Mouse (Mus musculus) limb, embryonic 11.5 days (tissue): ENCODE measurements around the gene Rora. TPM values are rescaled to one million over a fixed set of nuclear protein-coding genes. Genes with fewer than 3 reads are reported as not detected.

Source experiments
- ATAC-seq: fragments of 200-750 bp; cut with Nextera tagmentation; 2 replicates; pipeline ENCODE4 v1.8.0; 2017; ENCODE audit warnings: low read depth; ENCODE audit not compliant: insufficient number of reproducible peaks, low FRiP score, low TSS enrichment
- DNase-seq: peaks from one replicate; pipeline ENCODE4 v3.0.0-alpha.2; 2015; ENCODE audit warnings: low spot score
- H3K27ac ChIP-seq: fragments of 300-500 bp; sonication (generic); replicated peaks from 2 replicates; pipeline ENCODE4 v1.5.1; 2014; ENCODE audit warnings: low read depth, mild to moderate bottlenecking, low read length
- H3K27me3 ChIP-seq: fragments of 300-500 bp; sonication (generic); 2 replicates; pipeline ENCODE4 v1.6.1; 2014; ENCODE audit warnings: mild to moderate bottlenecking, low read length, mixed read lengths; ENCODE audit not compliant: control insufficient read depth, insufficient read depth
- H3K36me3 ChIP-seq: fragments of 300-500 bp; sonication (generic); 2 replicates; pipeline ENCODE4 v1.6.1; 2014; ENCODE audit warnings: mild to moderate bottlenecking, low read length, moderate library complexity, mixed read lengths; ENCODE audit not compliant: control insufficient read depth, insufficient read depth
- H3K4me1 ChIP-seq: fragments of 300-500 bp; sonication (generic); 2 replicates; pipeline ENCODE4 v1.6.1; 2014; ENCODE audit warnings: low read length, mixed read lengths; ENCODE audit not compliant: control insufficient read depth, insufficient read depth
- H3K4me2 ChIP-seq: fragments of 300-500 bp; sonication (generic); 2 replicates; pipeline ENCODE4 v1.6.1; 2014; ENCODE audit warnings: low read depth, mild to moderate bottlenecking, moderate library complexity; ENCODE audit not compliant: severe bottlenecking
- H3K4me3 ChIP-seq: fragments of 300-500 bp; sonication (generic); 2 replicates; pipeline ENCODE4 v1.5.1; 2014; ENCODE audit warnings: low read depth, low read length
- H3K9ac ChIP-seq: fragments of 300-500 bp; sonication (generic); 2 replicates; pipeline ENCODE4 v1.6.1; 2014; ENCODE audit warnings: mild to moderate bottlenecking, low read length
- H3K9me3 ChIP-seq: fragments of 300-500 bp; sonication (generic); 2 replicates; pipeline ENCODE4 v1.6.1; 2016; ENCODE audit warnings: low read length; ENCODE audit not compliant: control insufficient read depth
- WGBS: fragments of 180-500 bp; shearing (Covaris S2); extraction: QIAGEN DNeasy Blood & Tissue Kit; methylation state at CpG from one replicate; pipeline ENCODE4 v1.1.7; 2014; 5-methylcytosine and 5-hydroxymethylcytosine counted together
- polyA plus RNA-seq: library from polyadenylated mRNA; unstranded; fragments of >200 nt; fragmentation: Nextera tagmentation; extraction: Ambion mirVana; gene quantifications from 2 replicates; pipeline ENCODE4 v1.2.1, GENCODE M21; 2014

The Rora gene
- polyA plus RNA-seq, 1 experiment from 2014 or later, result 3.1 TPM

GRCm38 (mm10) chr9:69034301-69034871, 380.8 kb downstream of the Rora start:
- no peak for ATAC-seq
- no peaks in the 10 kb centered on the region for H3K36me3 ChIP-seq
- no peak overlapping the region for H3K27ac ChIP-seq
- H3K4me2 ChIP-seq, result no peak overlapping the region
- WGBS, result 92% methylated on average over 10 of the region's 10 CpGs
- no peaks in the 10 kb centered on the region for H3K4me1 ChIP-seq
- H3K9ac ChIP-seq, result no peak overlapping the region
- H3K27me3 ChIP-seq, result no peaks in the 10 kb centered on the region
- H3K9me3 ChIP-seq, result no peaks in the 10 kb centered on the region; the same call in 1 of the 2 replicates
- no peak for DNase-seq
- H3K4me3 ChIP-seq, result no peak overlapping the region

- no peaks in the 10 kb centered on the region; the same call in 1 of the 2 replicates for H3K9me3 ChIP-seq
- no peak for DNase-seq
- no peaks in the 10 kb centered on the region for H3K27me3 ChIP-seq
- 85% methylated on average over 7 of the region's 7 CpGs for WGBS
- no peak overlapping the region for H3K27ac ChIP-seq
- H3K4me2 ChIP-seq, result no peak overlapping the region
- no peaks in the 10 kb centered on the region for H3K4me1 ChIP-seq
- H3K36me3 ChIP-seq, result no peaks in the 10 kb centered on the region
- no peak for ATAC-seq
- no peak overlapping the region for H3K9ac ChIP-seq
- no peak overlapping the region for H3K4me3 ChIP-seq
These were observed 381.9 kb downstream of the Rora start for GRCm38 (mm10) chr9:69035456-69035855.

- Histone ChIP-seq H3K4me3 (no peak overlapping the region), H3K36me3 (no peaks in the 10 kb centered on the region), H3K27me3 (no peaks in the 10 kb centered on the region), H3K4me1 (no peaks in the 10 kb centered on the region), H3K27ac (no peak overlapping the region), H3K9ac (no peak overlapping the region), H3K4me2 (no peak overlapping the region), H3K9me3 (no peaks in the 10 kb centered on the region; the same call in 1 of the 2 replicates)
- ATAC-seq (no peak), DNase-seq (no peak)
- 81% methylated on average over 3 of the region's 3 CpGs for WGBS
These were observed 382.7 kb downstream of the Rora start for GRCm38 (mm10) chr9:69036296-69036695.

GRCm38 (mm10) chr9:69043920-69044613, 390.5 kb downstream of the Rora start:
- DNase-seq, result no peak
- no peak for ATAC-seq
- WGBS, result 93% methylated on average over 8 of the region's 8 CpGs
- H3K27ac ChIP-seq, result no peak overlapping the region
- H3K27me3 ChIP-seq, result no peaks in the 10 kb centered on the region
- H3K9me3 ChIP-seq, result no peaks in the 10 kb centered on the region; the same call in 1 of the 2 replicates
- no peak overlapping the region for H3K9ac ChIP-seq
- H3K4me3 ChIP-seq, result no peak overlapping the region
- H3K4me1 ChIP-seq, result no peaks in the 10 kb centered on the region
- H3K4me2 ChIP-seq, result no peak overlapping the region
- H3K36me3 ChIP-seq, result no peaks in the 10 kb centered on the region

- no peak for ATAC-seq
- no peaks in the 10 kb centered on the region for H3K27me3 ChIP-seq
- no peaks in the 10 kb centered on the region for H3K36me3 ChIP-seq
- H3K27ac ChIP-seq, result no peak overlapping the region
- WGBS, result 92% methylated on average over 7 of the region's 7 CpGs
- no peaks in the 10 kb centered on the region for H3K9me3 ChIP-seq
- no peak overlapping the region for H3K4me3 ChIP-seq
- H3K4me1 ChIP-seq, result no peaks in the 10 kb centered on the region
- no peak for DNase-seq
- H3K4me2 ChIP-seq, result no peak overlapping the region
- no peak overlapping the region for H3K9ac ChIP-seq
These were observed 391.1 kb downstream of the Rora start for GRCm38 (mm10) chr9:69044614-69045133.

- WGBS, result 90% methylated on average over 8 of the region's 8 CpGs
- no peaks in the 10 kb centered on the region for H3K9me3 ChIP-seq
- H3K9ac ChIP-seq, result no peak overlapping the region
- H3K36me3 ChIP-seq, result no peaks in the 10 kb centered on the region
- no peak overlapping the region for H3K27ac ChIP-seq
- no peak overlapping the region for H3K4me2 ChIP-seq
- no peak for ATAC-seq
- no peaks in the 10 kb centered on the region for H3K4me1 ChIP-seq
- no peak for DNase-seq
- no peaks in the 10 kb centered on the region for H3K27me3 ChIP-seq
- H3K4me3 ChIP-seq, result no peak overlapping the region
These were observed 392.3 kb downstream of the Rora start for GRCm38 (mm10) chr9:69045908-69046307.

- H3K36me3 ChIP-seq, result no peaks in the 10 kb centered on the region
- no peak overlapping the region for H3K9ac ChIP-seq
- WGBS, result 82% methylated on average over 8 of the region's 8 CpGs
- H3K4me1 ChIP-seq, result no peaks in the 10 kb centered on the region
- H3K4me3 ChIP-seq, result no peak overlapping the region
- DNase-seq (no peak), ATAC-seq (no peak)
- H3K27me3 ChIP-seq, result no peaks in the 10 kb centered on the region
- H3K27ac ChIP-seq, result no peak overlapping the region
- H3K4me2 ChIP-seq, result no peak overlapping the region
- no peaks in the 10 kb centered on the region for H3K9me3 ChIP-seq
These were observed 397.3 kb downstream of the Rora start for GRCm38 (mm10) chr9:69050856-69051255.

- Histone ChIP-seq H3K27me3 (no peaks in the 10 kb centered on the region), H3K9me3 (no peaks in the 10 kb centered on the region), H3K27ac (no peak overlapping the region), H3K4me1 (no peaks in the 10 kb centered on the region), H3K4me3 (no peak overlapping the region), H3K9ac (no peak overlapping the region), H3K4me2 (no peak overlapping the region), H3K36me3 (no peaks in the 10 kb centered on the region)
- WGBS, result 71% methylated on average over 5 of the region's 5 CpGs
- ATAC-seq (no peak), DNase-seq (no peak)
These were observed 398.3 kb downstream of the Rora start for GRCm38 (mm10) chr9:69051890-69052289.
